Mouse (Mus musculus) cerebellum, postnatal 36 days (tissue): Measurements from ENCODE around the gene Gpat2.

Experiments used
- DNase-seq, 2 experiments: peaks; one replicate each; pipeline ENCODE4 v3.0.0; 2021 to 2022; ENCODE audit warnings: mixed read lengths in 2 of 2

Gpat2 gene

GRCm38 (mm10) chr2:127424977-127425376 is at the start of gene Gpat2:
Gene Gpat2 (plus strand): TSS chr2:127425199.
- DNase-seq: peak in 1 of 2 experiments; percentile 6

GRCm38 (mm10) chr2:127375759-127376341 is 49.1 kb upstream of the Gpat2 start:
- no peak for DNase-seq

DNA sequence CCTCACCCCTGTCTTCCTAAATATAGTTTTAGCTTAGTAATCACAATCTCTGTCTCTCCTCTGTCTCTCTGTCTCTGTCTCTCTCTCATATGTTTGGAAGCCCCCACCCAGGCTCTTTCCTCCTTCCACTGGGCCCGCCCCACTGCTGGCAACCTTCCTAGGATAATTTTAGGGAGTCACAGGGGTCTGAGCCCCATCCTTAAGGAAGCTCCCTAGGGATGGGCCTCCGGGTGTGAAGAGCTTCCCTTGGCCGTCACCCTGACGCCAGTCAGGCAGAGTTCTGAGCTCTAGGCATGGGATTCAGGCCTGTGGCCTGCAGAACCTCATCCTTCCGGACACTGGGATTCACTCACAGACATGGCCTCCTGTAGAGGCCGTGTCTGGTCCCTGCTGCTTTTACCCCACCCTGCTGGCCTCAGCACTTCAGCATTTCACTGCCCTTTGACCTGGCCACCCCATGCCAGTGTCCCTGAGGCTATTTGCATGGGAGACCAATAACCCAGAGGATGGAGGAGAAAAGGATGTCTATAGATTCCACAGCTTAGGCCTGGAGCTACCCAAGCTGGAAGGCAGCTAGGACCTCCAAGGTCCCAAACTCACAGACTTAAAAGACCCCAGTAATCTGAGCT is 48.5 kb upstream of the Gpat2 start:
- no peak for DNase-seq

DNA sequence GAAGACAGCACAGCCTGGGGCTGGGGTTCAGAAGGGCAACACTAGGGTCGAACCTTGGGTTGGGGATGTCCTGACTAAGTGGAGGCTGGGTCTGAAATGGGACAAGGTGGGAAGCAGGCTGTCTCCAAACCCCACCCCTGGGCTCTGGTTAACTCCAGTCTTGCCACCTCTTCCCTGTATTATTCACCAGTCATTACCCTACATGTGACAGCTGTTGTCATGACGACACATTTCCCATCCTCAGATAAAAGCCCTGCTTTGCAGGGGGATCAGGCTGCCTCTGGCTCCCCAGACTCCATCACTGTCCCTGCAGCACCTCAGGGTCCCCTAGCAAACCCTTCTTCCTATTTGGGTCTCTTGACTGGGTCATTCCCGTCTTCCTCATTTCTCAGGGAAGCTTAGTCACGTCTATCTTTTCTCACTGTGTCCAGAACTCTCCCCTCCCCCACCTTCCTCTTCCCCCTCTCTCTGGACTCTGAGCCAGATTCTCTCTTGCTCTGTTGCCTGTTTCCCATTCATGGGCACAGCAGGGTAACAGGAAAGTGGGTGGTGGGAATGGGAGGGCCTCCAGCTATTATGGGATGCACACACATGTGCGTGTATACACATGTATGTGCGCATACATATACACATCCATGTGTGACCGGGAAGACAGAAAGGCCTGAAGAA is 46.9 kb upstream of the Gpat2 start:
- no peak for DNase-seq

DNA sequence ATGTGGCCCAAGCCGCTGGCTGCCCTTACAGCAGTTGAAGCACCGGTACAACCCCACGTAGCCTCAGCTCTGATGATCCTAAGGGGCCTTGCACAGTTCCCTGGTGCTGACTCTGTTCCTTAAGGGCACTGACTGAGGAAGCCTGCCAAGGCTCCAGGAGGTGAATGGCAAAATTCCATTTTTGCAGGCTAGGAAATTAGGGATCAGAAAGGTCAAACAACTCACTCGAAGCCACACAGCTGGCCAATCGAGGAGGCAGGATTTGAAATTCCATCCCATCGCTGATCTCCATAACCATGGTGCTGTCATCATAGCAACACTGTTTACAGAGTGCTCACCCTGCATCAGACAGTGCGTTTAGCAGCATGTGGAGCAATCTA is 46.4 kb upstream of the Gpat2 start:
- DNase-seq: no peak

DNA sequence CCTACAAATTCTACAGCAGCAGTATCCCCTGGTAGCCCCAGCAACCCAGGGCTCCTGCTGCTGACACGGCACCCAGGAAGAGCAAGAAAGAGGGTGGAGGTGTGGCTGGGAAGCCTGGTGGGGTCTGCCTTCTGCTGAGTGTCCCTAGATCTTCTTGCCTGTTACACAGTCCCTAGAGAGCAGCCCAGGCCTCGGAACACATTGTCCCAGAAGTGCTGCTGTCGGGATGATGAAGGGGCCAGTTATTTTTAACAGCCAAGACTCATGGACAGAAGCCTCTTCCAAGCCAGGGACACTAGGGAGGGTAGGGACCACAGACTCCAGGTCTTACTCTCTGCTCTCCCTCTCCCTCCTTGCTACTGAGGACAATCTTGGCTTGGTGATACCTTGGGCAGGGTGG is 45.7 kb upstream of the Gpat2 start:
- no peak for DNase-seq

GRCm38 (mm10) chr2:127383881-127384280 is 41.1 kb upstream of the Gpat2 start:
- DNase-seq: no peak

- no peak for DNase-seq
These were observed 37.5 kb upstream of the Gpat2 start for GRCm38 (mm10) chr2:127387521-127387920.

GRCm38 (mm10) chr2:127390352-127390751 is 34.6 kb upstream of the Gpat2 start:
- no peak for DNase-seq

- DNase-seq: no peak
These were observed 34.2 kb upstream of the Gpat2 start for GRCm38 (mm10) chr2:127390846-127391245.

DNA sequence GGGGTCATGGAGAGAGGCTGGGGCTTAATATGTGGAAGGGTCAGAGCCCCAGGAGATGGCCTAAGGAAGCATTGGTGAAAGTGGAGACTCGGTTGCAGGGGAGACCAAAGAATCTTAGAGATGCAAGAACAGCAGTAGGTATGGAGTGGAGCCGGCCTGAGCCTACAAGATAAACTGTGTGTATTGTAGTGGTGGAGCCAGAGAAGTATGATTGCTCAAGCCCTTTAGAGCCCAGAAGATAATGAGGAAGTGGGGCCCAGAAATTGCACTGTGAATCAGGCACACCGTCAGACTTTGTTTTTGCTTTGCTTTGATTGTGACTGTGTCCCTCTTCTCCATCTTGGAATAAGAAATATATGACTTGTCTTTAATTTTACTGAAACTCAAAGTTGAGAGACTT is 33.7 kb upstream of the Gpat2 start:
- DNase-seq: no peak

DNA sequence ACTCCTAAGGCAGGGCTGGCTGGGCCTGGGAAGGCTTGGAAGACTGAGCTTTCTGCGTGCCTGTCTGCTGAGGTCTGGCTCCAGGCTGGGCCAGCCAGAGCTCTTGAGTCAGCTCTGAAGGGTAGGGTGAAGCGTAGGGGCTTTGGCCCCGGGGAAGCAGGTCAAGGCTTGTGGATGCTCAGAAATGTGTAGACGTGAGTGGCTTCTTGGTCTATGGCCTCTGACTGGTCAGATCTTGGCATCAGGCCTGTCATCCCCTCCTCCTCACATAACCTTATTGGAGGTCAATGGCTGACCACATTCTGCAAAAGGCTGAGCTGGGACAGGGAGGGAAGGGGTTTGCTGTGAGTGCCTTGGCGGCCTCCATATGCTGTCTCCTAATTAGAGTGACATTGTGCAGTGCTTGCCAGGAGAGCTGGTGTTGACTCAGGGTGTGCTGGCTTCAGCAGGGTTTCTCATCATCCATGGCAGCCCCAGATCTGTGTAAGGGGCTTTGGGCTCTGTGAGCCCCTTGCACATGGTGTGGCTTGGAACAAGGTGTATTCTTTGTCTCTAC is 30.3 kb upstream of the Gpat2 start:
- DNase-seq: no peak

- DNase-seq: no peak
These were observed 26.3 kb upstream of the Gpat2 start for GRCm38 (mm10) chr2:127398738-127399137.

- no peak for DNase-seq
These were observed 13.9 kb upstream of the Gpat2 start for GRCm38 (mm10) chr2:127411126-127411525.

DNA sequence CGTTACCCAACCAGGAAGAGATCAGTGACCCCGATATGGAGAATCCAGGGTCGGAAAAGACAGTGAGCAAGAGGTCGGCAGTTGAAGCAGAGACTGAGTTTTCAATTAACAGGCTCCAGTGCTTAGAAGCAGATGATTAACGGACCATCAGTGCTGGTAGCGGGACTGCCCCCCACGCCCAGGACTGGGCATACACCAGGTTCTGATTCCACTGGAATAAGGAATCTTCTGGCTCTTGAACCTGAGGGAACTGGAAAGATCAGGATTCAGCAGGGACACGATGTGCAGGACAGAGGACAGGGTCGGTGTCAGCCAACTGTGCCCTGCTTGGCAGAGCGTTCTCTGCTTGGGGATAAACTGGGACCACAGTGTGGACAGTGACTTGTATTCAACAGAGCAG is 9.2 kb upstream of the Gpat2 start:
- DNase-seq: no peak

DNA sequence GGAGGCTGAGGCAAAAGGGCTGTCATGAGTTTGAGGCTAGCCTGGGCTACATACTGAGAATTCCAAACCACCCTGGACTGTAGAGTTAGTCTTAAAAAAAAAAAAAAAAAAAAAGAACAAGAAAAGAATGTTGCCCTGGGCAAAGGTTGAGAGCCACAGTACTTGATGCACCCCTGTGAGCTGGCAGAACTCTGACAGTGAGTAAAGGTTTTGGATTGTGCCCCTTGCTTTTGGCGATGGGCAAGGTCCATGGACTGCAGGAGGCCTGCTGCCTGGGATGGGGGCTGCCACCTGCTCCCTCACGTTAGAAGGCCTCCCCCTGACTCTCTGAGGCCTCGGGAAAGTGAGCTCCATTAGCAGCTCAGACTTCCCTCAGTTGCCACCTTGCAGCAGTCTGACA is 8.3 kb upstream of the Gpat2 start:
- DNase-seq: no peak

- no peak for DNase-seq
These were observed 6.6 kb upstream of the Gpat2 start for GRCm38 (mm10) chr2:127418266-127418970.

GRCm38 (mm10) chr2:127430238-127430637 is 5.2 kb downstream of the Gpat2 start:
- peak; percentile 22 to 26 for DNase-seq

- peak in 1 of 2 experiments; percentile 28 for DNase-seq
These were observed 8.7 kb downstream of the Gpat2 start for GRCm38 (mm10) chr2:127433487-127434295.

GRCm38 (mm10) chr2:127435135-127435534 is 10.1 kb downstream of the Gpat2 start:
- peak in 1 of 2 experiments; percentile 19 for DNase-seq

DNA sequence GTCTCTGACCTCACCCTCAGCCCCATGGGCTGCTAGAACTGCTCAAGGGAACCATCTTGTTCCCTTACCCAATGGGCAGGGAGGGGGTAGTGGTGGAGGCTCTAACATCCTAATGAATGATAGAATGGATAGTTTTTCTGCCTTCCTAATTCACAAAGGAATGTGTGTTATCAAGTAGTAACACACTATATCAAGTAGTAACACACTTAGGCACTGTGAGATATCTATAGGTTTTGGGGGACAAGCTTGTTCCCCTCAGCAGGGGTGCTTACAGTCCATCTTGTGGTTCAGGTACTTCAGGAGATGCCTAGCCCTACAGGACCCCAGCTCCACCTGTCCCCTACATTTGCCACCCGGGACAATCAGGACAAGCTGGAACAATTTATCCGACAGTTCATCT is 10.6 kb downstream of the Gpat2 start:
- DNase-seq: no peak

DNA sequence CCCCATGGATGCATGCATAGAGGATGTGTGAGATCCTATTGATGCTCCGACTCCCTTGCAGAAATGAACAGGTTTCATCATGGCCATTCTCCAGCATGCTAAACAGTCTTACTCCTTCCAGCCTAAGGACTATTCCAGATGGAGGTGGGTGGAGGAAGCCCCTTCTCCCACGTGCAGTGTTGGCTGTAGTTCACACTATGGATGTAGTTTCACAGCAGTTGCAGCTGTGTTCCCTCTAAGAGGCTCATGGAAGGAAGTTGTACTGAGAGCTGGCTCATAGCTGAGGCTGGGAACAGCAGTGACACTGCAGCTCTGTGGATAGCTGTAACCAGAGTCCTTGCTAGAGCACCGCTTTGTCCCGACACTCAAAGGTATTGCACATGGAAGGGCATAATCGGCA is 12.7 kb downstream of the Gpat2 start:
- DNase-seq: no peak
